Mouse (Mus musculus): ENCODE measurements around the gene Bcl2. TPM values are rescaled to one million over a fixed set of nuclear protein-coding genes. Genes with fewer than 3 reads are reported as not detected.
A peak's percentile ranks its signal among the peaks of the same experiment; 100 is the strongest.

Gene Bcl2
- total RNA-seq, 4 experiments from 2014 or later = 3.7 to 5.4 (median 4.2) TPM

- peak; percentile 17 for DNase-seq (ENCODE audit: low spot score)
These were observed 47.7 kb downstream of the Bcl2 start for GRCm38 (mm10) chr1:106666140-106667088.

DNA sequence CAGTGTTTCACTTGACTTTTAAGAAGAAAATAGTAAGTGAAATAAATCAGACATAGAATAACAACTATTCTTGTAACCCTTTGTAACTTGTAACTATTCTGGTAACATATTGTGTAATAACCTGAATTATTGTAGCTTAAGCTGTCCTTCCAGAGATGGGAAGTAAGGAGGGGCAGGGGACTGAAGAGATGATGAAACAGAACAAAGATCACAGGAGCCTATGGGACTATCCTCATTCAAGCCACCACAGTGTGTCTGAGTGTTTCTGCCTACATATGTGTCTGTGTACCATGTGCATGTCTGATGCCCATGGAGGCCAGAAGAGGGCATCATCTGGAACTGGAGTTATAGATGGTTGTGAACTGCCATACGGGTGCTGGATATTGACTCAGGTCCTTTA lies 49.1 kb downstream of the Bcl2 start:
- DNase-seq (ENCODE audit: low spot score) = no peak

- DNase-seq (ENCODE audit: low spot score) = no peak
These were observed 51.6 kb downstream of the Bcl2 start for GRCm38 (mm10) chr1:106662486-106662885.

GRCm38 (mm10) chr1:106658293-106658847 lies 55.7 kb downstream of the Bcl2 start:
- no peak for DNase-seq (ENCODE audit: low spot score)

- DNase-seq (ENCODE audit: low spot score) = no peak
These were observed 57.8 kb downstream of the Bcl2 start for GRCm38 (mm10) chr1:106656207-106656738.

DNA sequence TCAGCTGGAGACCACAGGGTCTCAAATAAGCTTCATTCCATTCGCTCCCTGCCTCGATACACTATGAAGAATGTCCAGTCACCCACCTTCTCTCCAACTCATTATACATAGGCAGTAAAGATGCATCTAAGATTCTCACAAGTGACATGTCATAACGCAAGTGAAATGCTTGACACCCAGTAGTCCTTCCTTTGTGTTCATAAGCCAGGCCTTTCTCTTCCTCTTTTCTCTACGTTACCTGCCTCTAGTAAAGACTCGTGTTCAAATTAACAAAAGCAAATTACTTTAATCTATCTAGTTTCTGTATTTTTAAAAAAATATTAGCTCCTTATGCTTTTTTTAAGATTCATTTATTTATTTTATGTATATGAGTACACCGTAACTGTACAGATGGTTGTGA lies 59.8 kb downstream of the Bcl2 start:
- no peak for DNase-seq (ENCODE audit: low spot score)

DNA sequence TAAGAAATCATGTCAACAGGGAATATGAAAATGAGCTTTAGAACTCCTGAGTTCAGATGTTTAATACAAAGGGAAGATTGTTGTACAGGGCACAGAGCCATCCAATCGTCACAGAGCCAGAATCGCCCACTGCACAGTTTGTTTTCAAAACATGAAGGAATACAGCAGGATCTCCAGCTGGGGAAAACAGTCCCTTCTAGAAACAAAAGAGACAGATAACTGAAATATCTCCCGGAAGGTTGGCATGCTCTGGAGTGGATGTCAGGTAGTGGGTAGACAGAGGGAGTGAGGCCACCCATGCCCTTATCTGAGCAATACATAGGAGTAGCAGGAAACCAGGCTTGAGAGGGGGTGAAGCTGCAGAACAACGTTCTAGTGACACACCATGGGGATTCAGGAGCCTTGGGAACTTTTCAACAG lies 60.6 kb downstream of the Bcl2 start:
- DNase-seq (ENCODE audit: low spot score) = no peak

- no peak for DNase-seq (ENCODE audit: low spot score)
These were observed 62.9 kb downstream of the Bcl2 start for GRCm38 (mm10) chr1:106651211-106651610.

GRCm38 (mm10) chr1:106650427-106650826 lies 63.6 kb downstream of the Bcl2 start:
- DNase-seq (ENCODE audit: low spot score) = no peak

DNA sequence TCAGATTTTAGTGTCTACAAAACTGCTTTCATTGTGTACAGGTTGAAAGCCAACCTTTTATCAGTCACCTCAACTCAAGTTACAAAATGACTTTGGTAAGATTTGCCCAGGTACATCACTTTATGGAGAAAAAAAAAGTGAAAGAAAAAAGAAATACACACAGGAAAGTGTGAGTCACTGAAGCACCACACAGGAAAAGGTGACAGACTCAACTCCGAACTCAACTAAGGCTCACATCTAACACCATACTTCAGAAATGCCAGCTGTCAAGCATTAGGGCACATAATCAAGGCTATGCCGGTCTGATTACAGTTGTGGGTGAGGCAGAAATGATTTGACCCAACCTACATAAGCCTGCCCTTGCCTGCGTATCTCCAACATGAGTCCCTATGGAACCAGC lies 66.7 kb downstream of the Bcl2 start:
- DNase-seq (ENCODE audit: low spot score) = no peak

DNA sequence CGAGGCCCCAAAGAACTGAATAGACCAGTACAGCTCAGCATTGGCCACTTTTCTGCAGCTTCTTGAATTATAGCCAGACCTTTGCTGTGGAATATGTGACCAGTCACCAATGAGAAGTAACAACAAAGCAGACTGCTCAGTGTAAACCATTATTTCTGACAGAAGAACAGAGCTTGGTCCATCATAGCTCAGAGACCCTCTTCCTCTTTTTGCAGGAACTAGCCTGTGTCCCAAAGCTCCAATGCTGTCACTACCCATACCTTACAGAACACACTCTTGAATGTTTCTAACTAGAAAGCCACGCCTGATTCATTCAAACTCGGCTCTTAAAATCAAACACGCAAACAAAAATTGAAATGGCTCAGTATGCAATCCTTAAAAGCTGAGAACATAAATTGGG lies 69.5 kb downstream of the Bcl2 start:
- no peak for DNase-seq (ENCODE audit: low spot score)

DNA sequence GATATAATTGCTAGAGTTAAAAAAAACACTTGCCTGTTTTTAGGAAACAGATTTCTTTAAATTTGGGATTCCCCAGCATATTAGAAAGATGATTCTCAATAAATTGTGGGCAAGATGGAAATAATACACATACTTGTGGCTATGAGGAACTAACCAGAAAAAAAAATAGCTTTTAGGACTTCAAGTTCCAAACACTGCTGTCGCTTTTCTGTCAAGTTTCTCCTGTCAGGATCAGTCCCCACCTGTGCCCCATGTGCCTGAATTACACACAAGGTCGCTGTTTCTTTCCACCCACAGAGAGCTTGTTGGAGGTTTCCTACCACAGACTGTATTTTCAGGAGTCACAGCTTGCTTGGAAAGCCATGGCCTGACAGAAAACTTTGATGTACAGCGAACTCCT lies 70.5 kb downstream of the Bcl2 start:
- DNase-seq (ENCODE audit: low spot score) = no peak

- DNase-seq (ENCODE audit: low spot score) = no peak
These were observed 73.5 kb downstream of the Bcl2 start for GRCm38 (mm10) chr1:106640577-106640976.

DNA sequence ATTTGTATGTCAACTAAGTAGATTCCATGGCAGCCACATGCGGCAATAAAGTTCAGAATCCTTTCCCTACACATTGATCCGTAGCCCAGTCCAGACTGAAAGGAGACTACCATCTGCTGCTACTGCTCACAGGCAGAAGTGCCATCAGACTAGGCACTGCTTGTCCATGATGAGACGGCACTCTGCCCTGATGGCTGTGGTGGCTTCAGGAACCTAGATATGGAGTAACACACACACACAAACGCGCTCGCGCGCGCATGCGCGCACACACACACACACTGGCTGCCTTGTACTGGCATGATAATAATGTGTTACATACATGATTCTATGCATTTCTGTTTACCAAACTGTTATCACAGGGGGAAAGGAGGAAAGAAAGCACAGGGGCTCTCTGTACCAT lies 76.4 kb downstream of the Bcl2 start:
- DNase-seq (ENCODE audit: low spot score) = no peak

DNA sequence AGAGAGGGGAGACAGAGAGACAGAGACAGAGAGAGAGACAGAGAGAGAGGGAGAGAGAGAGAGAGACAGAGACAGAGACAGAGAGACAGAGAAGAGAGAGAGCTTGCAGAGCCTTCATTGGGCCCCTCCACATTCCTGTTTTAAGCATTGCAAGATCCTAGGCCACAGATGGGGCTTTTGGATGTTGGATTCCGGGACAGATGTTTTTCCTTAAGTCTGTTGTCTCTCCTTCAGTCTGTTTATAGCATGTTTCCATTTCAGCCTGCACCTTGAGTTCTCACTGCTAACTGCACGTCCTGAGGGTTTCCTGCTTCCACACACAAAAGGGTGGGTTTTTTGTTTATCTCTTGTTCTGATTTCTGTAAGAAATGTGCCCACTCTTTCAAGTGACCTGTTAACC lies 77.4 kb downstream of the Bcl2 start:
- no peak for DNase-seq (ENCODE audit: low spot score)

DNA sequence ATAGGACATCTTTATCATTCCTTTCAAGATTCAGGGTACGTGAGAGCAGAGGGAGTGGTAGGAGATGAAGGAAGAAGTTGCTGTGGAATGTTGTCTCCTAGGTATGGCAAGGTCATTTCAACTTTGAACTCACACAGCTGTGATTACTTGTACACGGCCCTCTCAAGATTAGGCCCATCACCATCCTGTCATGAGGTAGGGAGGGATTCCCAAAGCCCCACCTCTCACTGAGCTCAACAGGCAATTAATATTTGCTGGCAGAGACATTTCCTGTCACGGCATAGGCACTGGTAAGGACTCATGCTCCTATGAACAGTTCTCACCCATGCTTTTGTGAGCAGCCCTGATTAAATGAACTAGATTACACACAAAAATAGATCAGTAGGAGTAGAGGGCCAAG lies 80.9 kb downstream of the Bcl2 start:
- DNase-seq (ENCODE audit: low spot score) = peak; percentile 34

DNA sequence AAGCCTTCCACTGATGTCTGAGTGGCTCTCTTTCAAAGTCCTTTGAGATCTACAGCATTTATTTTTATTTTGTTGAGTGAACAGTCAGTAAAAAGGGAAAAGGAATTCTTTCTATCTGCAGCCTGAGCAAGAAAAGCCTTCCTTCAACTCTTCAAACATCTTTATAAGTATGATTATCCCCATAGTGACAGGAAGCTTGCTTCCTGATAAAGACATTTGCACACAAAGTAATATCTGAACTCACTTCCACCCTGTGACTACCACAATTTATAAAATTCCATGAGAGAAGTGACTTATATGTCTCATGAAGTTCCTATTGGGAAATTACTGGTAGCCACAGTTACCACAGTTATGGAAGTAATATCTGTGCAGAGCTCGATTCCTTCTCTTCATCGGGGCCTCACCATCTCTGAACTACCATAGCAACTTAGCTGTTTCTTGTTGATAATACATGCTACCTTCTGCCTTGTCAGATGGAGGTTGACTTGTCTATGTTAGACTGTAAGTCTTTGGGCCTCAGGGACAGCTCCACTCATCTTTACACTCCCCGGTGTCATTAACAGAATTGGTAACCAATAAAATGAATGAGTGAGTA lies 82.1 kb downstream of the Bcl2 start:
- no peak for DNase-seq (ENCODE audit: low spot score)

DNA sequence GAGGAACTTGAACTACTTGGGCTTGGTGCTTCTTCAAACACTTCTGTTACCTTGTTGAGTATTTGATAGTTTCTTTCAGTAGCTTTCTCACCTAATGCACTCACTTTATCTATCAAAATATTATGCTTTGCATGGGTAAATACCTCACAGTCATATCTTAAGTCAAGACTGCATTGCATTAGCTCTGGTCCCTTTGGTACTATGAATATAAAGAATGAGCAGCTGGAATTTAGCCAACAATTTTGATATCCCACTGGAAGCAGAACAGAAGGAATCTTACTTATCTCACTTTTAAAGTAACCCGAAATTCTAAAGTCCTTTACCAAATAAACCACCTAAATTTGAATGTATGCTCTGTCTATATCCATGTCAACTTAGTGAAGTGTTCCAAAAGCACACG lies 83.1 kb downstream of the Bcl2 start:
- DNase-seq (ENCODE audit: low spot score) = no peak

- DNase-seq (ENCODE audit: low spot score) = peak; percentile 56
These were observed 84.0 kb downstream of the Bcl2 start for GRCm38 (mm10) chr1:106629931-106630682.

GRCm38 (mm10) chr1:106629470-106629830 lies 84.6 kb downstream of the Bcl2 start:
- DNase-seq (ENCODE audit: low spot score) = no peak

GRCm38 (mm10) chr1:106628718-106629469 lies 85.2 kb downstream of the Bcl2 start:
- no peak for DNase-seq (ENCODE audit: low spot score)
